Mouse (Mus musculus) stomach, postnatal 0 days (tissue): Measurements from ENCODE around the gene Nhsl1. TPM values are rescaled to one million over a fixed set of nuclear protein-coding genes. Genes with fewer than 3 reads are reported as not detected.
A peak's percentile ranks its signal among the peaks of the same experiment; 100 is the strongest.

Experiments used
- ATAC-seq: fragments of 200-750 bp; cut with Nextera tagmentation; 2 replicates; pipeline ENCODE4 v1.8.0; 2017; ENCODE audit not compliant: low FRiP score, low TSS enrichment
- DNase-seq: peaks from one replicate; pipeline ENCODE4 v3.0.0-alpha.2; 2016; ENCODE audit warnings: low spot score
- H3K27ac ChIP-seq: fragments of 300-500 bp; sonication (generic); replicated peaks from 2 replicates; pipeline ENCODE4 v1.5.1; 2014; ENCODE audit warnings: mild to moderate bottlenecking, control low read depth
- H3K27me3 ChIP-seq: fragments of 300-500 bp; sonication (generic); 2 replicates; pipeline ENCODE4 v1.6.1; 2014; ENCODE audit warnings: low read length; ENCODE audit not compliant: control insufficient read depth, insufficient read depth
- H3K36me3 ChIP-seq: fragments of 300-500 bp; sonication (generic); 2 replicates; pipeline ENCODE4 v1.6.1; 2014; ENCODE audit warnings: low read length, mixed read lengths; ENCODE audit not compliant: control insufficient read depth, insufficient read depth
- H3K4me1 ChIP-seq: fragments of 300-500 bp; sonication (generic); replicated peaks from 2 replicates; pipeline ENCODE4 v1.6.1; 2014; ENCODE audit warnings: antibody characterized with exemption; ENCODE audit not compliant: control insufficient read depth, insufficient read depth
- H3K4me2 ChIP-seq: fragments of 300-500 bp; sonication (generic); replicated peaks from 2 replicates; pipeline ENCODE4 v1.6.1; 2014; ENCODE audit warnings: low read depth, mild to moderate bottlenecking, control low read depth, moderate library complexity
- H3K4me3 ChIP-seq: fragments of 300-500 bp; sonication (generic); 2 replicates; pipeline ENCODE4 v1.5.1; 2014; ENCODE audit warnings: low read depth, low read length, control low read depth
- H3K9ac ChIP-seq: fragments of 300-500 bp; sonication (generic); 2 replicates; pipeline ENCODE4 v1.6.1; 2014; ENCODE audit warnings: mild to moderate bottlenecking, low read length, control low read depth, mixed read lengths
- H3K9me3 ChIP-seq: fragments of 300-500 bp; sonication (generic); 2 replicates; pipeline ENCODE4 v1.6.1; 2016; ENCODE audit warnings: low read length; ENCODE audit not compliant: control insufficient read depth
- CTCF ChIP-seq: IDR thresholded peaks from 2 replicates; pipeline ENCODE4 v1.5.1; 2016; ENCODE audit warnings: antibody characterized with exemption, low read depth, mild to moderate bottlenecking, moderate library complexity
- EP300 ChIP-seq: optimal IDR thresholded peaks from 2 replicates; pipeline ENCODE3; 2016; ENCODE audit warnings: antibody characterized with exemption
- WGBS: fragments of 180-500 bp; shearing (Covaris S2); extraction: QIAGEN DNeasy Blood & Tissue Kit; methylation state at CpG from one replicate; pipeline ENCODE4 v1.1.7; 2014; 5-methylcytosine and 5-hydroxymethylcytosine counted together
- polyA plus RNA-seq: library from polyadenylated mRNA; unstranded; fragments of >200 nt; fragmentation: Nextera tagmentation; extraction: Ambion mirVana; gene quantifications from 2 replicates; pipeline ENCODE4 v1.2.1, GENCODE M21; 2015

The Nhsl1 gene
- polyA plus RNA-seq, 1 experiment from 2014 or later = 4.3 TPM

GRCm38 (mm10) chr10:18339386-18339785 lies 20.6 kb downstream of the Nhsl1 start:
- H3K4me2 ChIP-seq = no peak overlapping the region
- H3K27me3 ChIP-seq = no peaks in the 10 kb centered on the region
- DNase-seq = no peak
- H3K9ac ChIP-seq = no peak overlapping the region
- no peaks in the 10 kb centered on the region for H3K9me3 ChIP-seq
- no peak for ATAC-seq
- H3K4me1 ChIP-seq = no peaks in the 10 kb centered on the region
- no peaks in the 10 kb centered on the region for H3K36me3 ChIP-seq
- H3K27ac ChIP-seq = no peak overlapping the region
- no peak overlapping the region for H3K4me3 ChIP-seq
- 76% methylated on average over 6 of the region's 6 CpGs for WGBS
- TF ChIP-seq EP300 (no peak), CTCF (no peak)

DNA sequence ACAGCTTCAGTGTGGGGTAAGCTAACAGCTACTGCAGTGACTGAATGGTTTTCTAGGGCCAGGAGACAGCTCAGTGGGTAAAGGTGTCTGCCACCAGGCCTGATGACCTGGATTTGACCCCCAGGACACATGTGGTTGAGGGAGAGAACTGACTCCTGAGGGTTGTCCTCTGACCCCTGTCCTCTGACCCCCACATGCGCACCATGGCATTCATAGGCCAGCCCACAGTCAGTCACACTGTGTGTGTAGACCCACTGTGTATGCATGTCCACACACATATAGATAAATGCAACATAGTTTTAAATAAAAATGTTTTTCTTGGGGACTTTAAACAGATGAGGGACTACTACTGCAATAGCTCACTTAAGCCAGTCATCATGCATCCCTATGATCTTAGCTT lies 22.1 kb downstream of the Nhsl1 start:
- no peak for ATAC-seq
- no peaks in the 10 kb centered on the region for H3K4me1 ChIP-seq
- TF ChIP-seq EP300 (no peak), CTCF (no peak)
- H3K27me3 ChIP-seq = no peaks in the 10 kb centered on the region
- H3K9me3 ChIP-seq = no peaks in the 10 kb centered on the region
- WGBS = 95% methylated on average over 1 of the region's 1 CpGs
- no peaks in the 10 kb centered on the region for H3K36me3 ChIP-seq
- DNase-seq = no peak
- H3K27ac ChIP-seq = no peak overlapping the region
- H3K4me3 ChIP-seq = no peak overlapping the region
- no peak overlapping the region for H3K9ac ChIP-seq
- no peak overlapping the region for H3K4me2 ChIP-seq

- DNase-seq = no peak
- no peaks in the 10 kb centered on the region for H3K27me3 ChIP-seq
- H3K27ac ChIP-seq = no peak overlapping the region
- 43% methylated on average over 15 of the region's 15 CpGs for WGBS
- peak overlapping the region; percentile 25 for H3K4me2 ChIP-seq
- TF ChIP-seq CTCF = no peak
- no peak for TF ChIP-seq EP300
- H3K4me3 ChIP-seq = no peak overlapping the region
- H3K9me3 ChIP-seq = no peaks in the 10 kb centered on the region
- no peak overlapping the region for H3K9ac ChIP-seq
- H3K4me1 ChIP-seq = no peaks in the 10 kb centered on the region
- no peaks in the 10 kb centered on the region for H3K36me3 ChIP-seq
- ATAC-seq = no peak
Observed at GRCm38 (mm10) chr10:18341444-18342196, 22.8 kb downstream of the Nhsl1 start.

GRCm38 (mm10) chr10:18347231-18347630 lies 28.4 kb downstream of the Nhsl1 start:
- Histone ChIP-seq H3K9me3 (no peaks in the 10 kb centered on the region), H3K27me3 (no peaks in the 10 kb centered on the region), H3K36me3 (no peaks in the 10 kb centered on the region), H3K4me1 (no peaks in the 10 kb centered on the region), H3K27ac (no peak overlapping the region), H3K4me2 (no peak overlapping the region), H3K4me3 (no peak overlapping the region), H3K9ac (no peak overlapping the region)
- ATAC-seq = no peak
- no peak for DNase-seq
- WGBS = 90% methylated on average over 15 of the region's 15 CpGs
- TF ChIP-seq EP300 = no peak
- no peak for TF ChIP-seq CTCF

- Histone ChIP-seq H3K4me1 (no peaks in the 10 kb centered on the region), H3K9me3 (no peaks in the 10 kb centered on the region), H3K4me3 (no peak overlapping the region), H3K9ac (no peak overlapping the region), H3K27ac (peak overlapping the region; percentile 85), H3K4me2 (no peak overlapping the region), H3K27me3 (no peaks in the 10 kb centered on the region), H3K36me3 (no peaks in the 10 kb centered on the region)
- peak; percentile 59 for DNase-seq
- TF ChIP-seq CTCF (no peak), EP300 (peak; percentile 94)
- ATAC-seq = peak; percentile 94
- 59% methylated on average over 4 of the region's 4 CpGs for WGBS
Observed at GRCm38 (mm10) chr10:18350781-18351180, 32.0 kb downstream of the Nhsl1 start.

DNA sequence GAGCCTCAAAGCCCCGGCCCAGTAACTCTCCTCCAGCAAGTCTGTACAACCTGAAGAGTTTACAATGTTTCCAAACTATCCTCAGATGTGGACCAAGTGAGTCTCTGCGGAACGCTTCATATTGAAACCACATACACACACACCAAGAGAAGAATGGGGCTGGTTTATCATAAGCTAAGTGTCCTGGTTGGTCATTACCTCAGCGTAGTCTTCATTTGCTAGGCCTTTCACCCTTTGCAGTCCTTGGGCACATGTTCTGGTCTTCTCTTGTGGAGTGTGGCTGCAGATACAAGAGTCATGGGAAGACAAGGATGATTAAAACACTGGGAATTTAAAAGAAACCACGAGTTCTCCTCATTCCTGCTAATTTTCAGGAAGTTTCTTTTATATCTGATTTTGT lies 34.2 kb downstream of the Nhsl1 start:
- 71% methylated on average over 5 of the region's 5 CpGs for WGBS
- no peak overlapping the region for H3K4me2 ChIP-seq
- H3K9ac ChIP-seq = no peak overlapping the region
- no peaks in the 10 kb centered on the region for H3K36me3 ChIP-seq
- TF ChIP-seq EP300 (no peak), CTCF (no peak)
- DNase-seq (no peak), ATAC-seq (no peak)
- no peaks in the 10 kb centered on the region for H3K9me3 ChIP-seq
- no peak overlapping the region for H3K4me3 ChIP-seq
- H3K27ac ChIP-seq = no peak overlapping the region
- H3K4me1 ChIP-seq = no peaks in the 10 kb centered on the region
- H3K27me3 ChIP-seq = no peaks in the 10 kb centered on the region
